Mouse (Mus musculus) gastrocnemius, adult 8-10 months (tissue): ENCODE results near the gene Coq9. TPM values are rescaled to one million over a fixed set of nuclear protein-coding genes. Genes with fewer than 3 reads are reported as not detected.

ENCODE experiments used
- DNase-seq, 2 experiments: peaks; one replicate each; pipeline ENCODE4 v3.0.0; 2022; ENCODE audit warnings: low spot score in 2 of 2
- total RNA-seq, 4 experiments: library from RNA; stranded (reverse); gene quantifications; 2 replicates each; pipeline ENCODE4 v1.2.4; 2022

Coq9 gene
- total RNA-seq, 4 experiments from 2014 or later = 372 to 412 (median 383) TPM

DNA sequence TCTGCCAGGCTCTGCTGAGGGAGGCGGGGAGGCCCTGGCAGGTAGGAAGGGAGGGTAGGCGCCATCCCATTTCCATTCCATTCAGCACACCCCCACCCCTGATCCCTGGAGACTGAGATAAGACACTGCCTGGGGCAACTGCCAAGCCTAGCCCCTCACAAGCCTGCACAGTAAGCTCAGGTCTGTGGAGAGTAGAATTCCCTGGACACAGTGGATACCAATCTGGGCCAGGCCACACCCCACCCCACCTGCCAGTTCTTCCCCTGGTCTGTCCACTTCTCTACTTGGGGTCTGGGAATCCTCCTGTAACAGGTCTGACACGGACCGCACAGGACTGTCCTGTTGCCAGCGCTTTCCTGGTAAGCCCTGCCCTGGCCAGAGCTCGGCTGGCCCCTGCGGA lies 31.0 kb downstream of the Coq9 start:
- no peak for DNase-seq

DNA sequence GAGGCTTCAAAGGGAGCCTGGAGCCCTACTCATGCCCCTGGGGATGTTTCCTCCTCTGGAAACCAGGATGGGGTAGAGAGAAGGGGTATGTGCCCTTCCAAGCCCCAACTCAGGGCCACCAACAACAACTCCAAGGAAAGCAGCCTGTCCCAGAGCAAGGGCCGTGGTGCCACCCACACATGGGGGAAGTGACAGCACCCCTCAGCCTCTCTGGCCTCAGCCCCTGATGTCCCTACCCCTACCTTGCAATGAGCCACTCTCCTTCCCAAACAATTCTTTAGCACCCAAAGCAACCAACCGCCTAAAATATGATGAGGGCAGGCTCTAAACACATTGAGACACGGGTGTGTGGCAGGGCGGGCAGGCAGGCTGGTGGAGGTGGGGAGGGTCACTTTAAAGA lies 31.9 kb downstream of the Coq9 start:
- no peak for DNase-seq

DNA sequence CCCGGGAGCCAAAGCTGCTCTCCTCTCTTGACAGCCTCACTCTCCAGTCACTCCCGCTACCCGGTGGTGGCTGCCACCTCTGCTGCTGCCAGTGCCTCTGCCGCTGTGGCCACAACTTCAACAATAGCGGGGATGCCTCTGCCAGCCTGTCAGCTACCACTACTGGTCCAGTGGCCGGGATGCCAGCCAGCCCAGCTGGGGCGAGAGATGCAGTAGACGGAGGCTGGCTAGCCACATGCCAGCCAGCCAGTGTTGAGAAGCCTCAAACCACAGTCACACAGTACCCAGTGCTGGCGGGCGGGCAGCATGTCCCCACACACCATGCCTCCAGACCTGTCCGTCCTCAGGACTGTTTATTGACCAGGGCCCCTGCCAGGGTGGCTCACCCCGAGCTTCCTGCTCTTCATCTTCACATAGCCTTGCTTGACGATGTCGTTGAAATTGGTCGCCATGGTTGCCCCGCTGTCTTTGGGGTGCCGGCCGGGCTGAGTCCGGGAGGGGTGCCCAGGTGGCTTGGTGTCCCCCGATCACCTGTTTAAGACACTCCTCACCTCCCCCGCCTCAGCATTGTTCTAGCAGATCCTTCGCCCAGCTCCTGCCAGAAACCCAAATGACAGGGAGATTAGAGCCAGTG lies 32.5 kb downstream of the Coq9 start:
- DNase-seq = no peak

GRCm38 (mm10) chr8:94871108-94871894 lies 33.2 kb downstream of the Coq9 start:
- peak in 1 of 2 experiments; percentile 31 for DNase-seq

- DNase-seq = no peak
Measured at GRCm38 (mm10) chr8:94872156-94872555, 34.0 kb downstream of the Coq9 start.

DNA sequence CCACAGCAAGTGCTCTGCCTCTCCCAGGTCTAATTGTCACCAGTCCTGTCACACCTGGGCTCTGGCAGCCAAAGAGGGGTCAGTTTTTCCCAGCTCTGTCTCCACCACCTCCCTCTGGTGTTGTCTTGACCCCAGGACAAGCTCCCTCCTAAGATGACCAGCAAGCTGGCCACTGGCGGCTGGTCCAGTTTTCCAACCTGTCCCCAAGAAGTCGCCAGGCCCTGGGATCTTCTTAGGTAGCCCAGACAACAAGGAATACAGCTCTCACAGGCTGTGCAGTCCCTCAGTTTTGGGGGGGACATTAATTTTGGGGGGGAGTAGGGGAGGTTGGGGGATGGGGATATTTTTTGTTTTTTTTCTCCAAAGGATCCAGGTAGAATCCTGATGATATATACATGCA lies 34.5 kb downstream of the Coq9 start:
- DNase-seq = no peak

DNA sequence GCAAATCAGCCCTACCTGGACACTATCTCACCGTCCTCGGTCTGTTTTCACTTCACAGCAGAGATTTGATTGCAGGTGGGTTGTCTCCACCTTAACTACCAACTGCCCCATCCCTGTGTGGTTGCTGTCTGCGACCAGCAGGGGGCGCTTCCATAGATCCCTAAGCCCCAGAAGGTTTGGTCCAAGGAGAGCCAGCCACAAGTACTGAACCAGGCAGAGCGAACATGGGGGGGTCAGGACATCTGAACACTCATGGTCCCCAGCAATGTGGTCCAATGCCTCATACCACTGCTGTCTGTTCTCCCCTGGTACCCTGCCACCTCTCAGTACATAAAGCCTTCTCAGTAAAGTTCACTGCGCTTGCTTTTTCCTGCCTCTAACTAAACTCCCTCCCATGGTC lies 36.2 kb downstream of the Coq9 start:
- peak; percentile 42 to 51 for DNase-seq

DNA sequence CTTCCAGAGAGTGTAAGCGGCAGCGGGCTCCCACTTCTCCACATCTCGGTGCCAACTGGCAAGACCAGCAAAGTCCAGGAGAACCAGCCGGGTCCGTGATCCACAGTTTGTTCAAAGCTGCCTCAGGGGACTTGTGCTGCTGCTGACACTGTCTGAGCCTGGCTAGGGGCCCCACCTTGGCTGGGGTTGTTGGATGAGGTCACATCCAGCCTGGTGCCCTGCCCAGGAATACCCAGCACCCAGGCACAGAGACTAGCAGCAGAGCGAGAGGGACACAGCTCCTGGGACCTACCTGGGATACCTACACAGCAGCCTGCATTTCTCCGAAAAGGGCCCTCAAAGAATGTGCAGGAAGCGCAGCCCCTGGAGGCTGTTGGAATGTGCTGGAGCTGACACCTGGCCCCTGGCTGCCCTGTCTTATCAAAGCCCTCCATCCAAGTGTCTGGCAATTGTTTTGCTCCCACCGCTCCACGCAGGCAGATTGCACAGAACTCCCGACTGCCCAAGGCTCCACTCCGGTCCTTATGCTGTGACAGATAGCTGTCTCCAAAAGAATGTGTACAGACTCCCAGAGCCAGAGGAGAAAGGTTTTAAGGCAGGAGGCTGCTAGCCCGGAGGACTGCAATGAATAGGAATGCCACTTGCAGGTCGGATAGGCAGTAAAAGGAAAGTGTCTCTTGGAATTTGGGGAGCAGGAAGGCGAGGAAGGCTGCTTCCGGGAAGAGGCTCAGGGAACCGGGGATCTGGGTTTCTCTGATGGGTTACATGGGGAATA lies 37.2 kb downstream of the Coq9 start:
- DNase-seq = no peak

DNA sequence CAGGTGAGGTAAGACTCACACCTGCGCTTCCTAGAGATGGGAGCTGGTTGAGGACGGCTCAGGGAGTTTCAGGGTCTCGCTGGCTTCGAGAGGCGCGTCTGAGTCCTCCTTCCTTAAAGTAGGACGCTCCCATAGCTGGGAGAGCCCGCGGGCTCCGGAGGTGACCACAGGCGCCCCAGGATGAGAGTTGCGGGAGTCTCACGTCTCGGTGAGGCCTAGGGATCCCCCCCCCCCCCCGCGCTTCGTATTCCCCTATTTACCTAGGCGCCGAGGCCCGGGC lies 37.7 kb downstream of the Coq9 start:
- no peak for DNase-seq

- peak; percentile 64 to 73 for DNase-seq
Measured at GRCm38 (mm10) chr8:94876197-94876730, 38.1 kb downstream of the Coq9 start, which contains the start of gene Dok4. Gene Dok4 (minus strand): TSS chr8:94876330.

DNA sequence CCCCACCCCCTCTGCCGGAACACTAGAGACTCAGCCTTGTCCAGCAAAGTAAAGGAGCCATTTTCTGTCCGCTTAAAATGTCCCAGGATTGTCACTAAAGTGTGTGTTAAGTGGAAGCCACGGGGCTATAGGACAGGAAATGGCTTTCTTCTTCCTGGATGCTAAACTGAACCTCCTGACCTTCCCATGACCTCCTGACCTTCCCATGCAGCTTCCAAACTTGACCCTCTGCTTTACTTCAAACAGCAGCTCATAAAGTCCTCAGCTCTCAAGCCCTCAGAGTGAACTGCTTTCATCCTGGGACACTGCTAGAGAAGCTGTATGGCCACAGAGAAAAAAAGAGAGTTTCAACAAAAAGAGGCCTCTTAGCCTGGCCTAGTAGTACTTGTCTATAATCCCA lies 38.7 kb downstream of the Coq9 start:
- no peak for DNase-seq

DNA sequence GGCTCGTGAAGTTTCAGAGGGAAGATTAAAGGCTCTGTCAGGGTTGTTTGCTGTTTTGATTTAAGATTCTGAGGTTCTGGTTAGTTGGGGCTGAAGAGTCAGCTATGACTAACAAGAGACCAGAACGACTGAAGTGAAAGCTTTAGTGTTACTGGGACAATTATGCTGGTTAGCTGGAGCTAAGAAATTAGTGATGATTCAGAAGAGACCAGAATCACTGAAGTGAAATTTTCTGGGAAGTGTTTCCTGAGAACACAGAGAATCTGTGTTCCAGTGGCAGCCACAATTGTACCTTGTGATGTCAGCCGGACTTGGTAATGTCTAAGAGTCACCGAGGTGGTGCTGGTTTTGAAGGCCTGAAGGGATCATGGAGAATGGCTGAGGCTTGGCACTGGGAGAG lies 42.6 kb downstream of the Coq9 start:
- DNase-seq = no peak

DNA sequence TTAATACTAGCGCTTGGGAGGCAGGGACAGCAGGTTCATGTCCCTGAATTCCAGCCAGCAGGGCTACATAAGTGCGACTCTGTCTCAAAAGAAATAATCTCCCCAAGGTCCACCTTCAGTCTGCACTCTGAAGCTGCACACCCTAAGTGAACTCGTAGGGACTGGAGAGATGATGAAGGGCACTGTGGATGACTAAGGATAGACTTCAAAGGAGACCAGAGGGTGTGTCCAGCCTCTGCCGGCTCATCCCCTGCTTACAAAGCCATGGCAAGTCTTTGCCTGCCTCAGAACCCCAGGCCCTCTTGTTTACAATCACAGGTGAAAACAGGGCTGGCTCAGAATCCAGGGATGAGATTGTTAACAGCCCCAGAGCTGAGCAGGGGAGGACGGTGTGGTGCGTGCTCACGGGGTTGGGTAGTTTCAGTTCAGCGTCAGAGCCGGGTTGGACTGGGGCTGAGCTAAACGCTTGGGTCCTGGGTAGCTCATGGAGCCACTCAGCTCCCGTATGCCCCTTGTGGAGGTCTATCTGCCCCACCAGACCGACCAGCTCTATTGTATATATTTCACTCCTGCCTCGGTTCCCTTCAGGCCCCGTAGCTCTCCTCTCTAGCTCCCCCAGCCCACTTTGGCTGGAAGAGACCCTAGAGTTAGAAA lies 50.4 kb downstream of the Coq9 start:
- DNase-seq = no peak

DNA sequence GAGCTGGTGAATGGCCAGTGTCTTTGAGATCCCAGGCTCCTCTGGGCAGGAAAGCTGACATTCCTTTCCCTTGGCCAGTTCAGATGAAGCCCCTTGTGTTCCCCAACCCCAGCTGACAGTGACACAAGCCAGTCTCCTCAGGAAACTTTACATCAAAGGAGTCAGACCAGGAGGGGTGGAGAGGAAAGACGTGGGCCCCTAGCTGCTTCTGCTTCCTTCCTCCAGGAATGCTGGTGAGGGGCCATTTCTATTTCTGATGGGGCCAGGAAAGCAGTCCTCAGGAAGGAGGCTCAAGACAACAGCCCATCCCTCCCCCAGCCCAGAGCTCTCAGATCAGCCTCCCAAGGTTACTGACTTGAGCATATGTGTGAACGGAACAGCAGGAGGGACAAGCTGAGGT lies 54.8 kb downstream of the Coq9 start:
- DNase-seq = no peak

- DNase-seq = no peak
Measured at GRCm38 (mm10) chr8:94899262-94899661, 61.1 kb downstream of the Coq9 start.

DNA sequence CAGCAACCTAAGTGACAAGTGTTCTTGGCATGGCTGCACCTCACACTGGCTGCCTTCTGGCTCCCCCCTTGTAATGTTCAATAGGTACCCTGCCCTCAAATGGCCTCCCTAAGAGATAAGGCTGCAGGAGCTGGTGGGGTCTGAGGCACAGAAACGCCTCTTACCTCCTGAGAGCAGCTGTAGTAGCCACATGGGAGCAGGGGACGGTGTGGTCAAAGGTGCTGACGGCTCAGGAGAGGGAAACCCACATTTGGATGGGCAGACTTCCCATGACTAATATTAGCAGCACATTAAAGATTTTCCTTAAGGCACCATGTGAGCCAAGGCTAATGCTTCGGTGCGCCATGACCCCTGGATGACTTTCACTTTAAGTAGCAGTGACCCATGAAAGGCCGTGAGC lies 62.5 kb downstream of the Coq9 start:
- DNase-seq = no peak

DNA sequence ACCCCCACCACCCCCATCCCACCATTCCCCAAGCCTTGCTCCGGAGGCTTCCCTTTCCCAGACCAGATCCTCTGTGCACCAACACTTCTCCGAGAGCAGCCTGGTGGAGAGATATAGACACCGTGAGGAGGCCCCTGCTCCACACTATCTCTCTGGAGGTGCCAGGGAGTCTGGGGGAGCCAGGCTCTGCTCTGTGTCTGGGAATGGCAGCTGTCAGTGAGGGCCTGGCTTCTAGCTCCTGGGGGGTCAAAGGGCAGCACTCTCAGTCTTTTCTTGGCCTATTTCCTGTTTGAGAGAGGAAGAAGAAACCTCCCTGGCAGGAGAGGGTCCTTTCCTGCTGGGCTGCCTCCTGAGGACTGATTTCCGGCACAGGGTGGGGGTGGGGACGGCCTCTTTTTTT lies 62.9 kb downstream of the Coq9 start:
- DNase-seq = no peak

DNA sequence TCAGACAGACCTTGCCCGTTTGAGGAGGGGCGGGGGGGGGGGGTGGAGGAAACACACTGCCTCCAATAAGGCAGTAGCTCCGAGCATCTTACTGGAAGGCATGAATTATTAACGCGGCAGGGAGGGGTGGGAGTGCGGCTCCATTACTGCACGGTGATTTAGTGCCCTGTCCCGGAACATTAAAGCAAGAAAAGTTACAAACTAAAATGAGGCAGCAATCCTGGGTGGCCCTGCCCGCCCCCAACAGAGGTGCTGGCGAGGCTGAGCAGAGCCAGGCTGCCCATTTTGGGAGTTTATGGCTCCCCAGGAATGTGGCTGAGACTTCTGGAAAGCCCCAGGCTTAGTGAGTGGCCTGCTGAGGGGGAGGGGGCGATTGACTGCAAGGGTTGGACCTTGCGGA lies 65.6 kb downstream of the Coq9 start:
- no peak for DNase-seq
